Mouse (Mus musculus): ENCODE results near the gene Mrps18a.
A peak's percentile ranks its signal among the peaks of the same experiment; 100 is the strongest.

The Mrps18a gene

GRCm38 (mm10) chr17:46143578-46144423 is 33.0 kb downstream of the Mrps18a start, which contains the start of gene Rsph9:
TSS of gene Rsph9 (minus strand) at chr17:46144216.
- DNase-seq (ENCODE audit: low read depth, low spot score) = peak; percentile 91

- DNase-seq (ENCODE audit: low read depth, low spot score) = peak; percentile 97
Measured at GRCm38 (mm10) chr17:46152847-46153782, 42.3 kb downstream of the Mrps18a start, which contains the start of gene Mad2l1bp. TSS of gene Mad2l1bp (minus strand) at chr17:46153553.

- DNase-seq (ENCODE audit: low read depth, low spot score) = no peak
Measured at GRCm38 (mm10) chr17:46154336-46154735, 43.5 kb downstream of the Mrps18a start.

GRCm38 (mm10) chr17:46156680-46157079 is 45.9 kb downstream of the Mrps18a start:
- no peak for DNase-seq (ENCODE audit: low read depth, low spot score)

GRCm38 (mm10) chr17:46157131-46157530 is 46.3 kb downstream of the Mrps18a start:
- no peak for DNase-seq (ENCODE audit: low read depth, low spot score)

- no peak for DNase-seq (ENCODE audit: low read depth, low spot score)
Measured at GRCm38 (mm10) chr17:46159236-46159635, 48.5 kb downstream of the Mrps18a start.

GRCm38 (mm10) chr17:46160090-46160662 is 49.4 kb downstream of the Mrps18a start:
- peak; percentile 95 for DNase-seq (ENCODE audit: low read depth, low spot score)

GRCm38 (mm10) chr17:46160686-46161085 is 49.9 kb downstream of the Mrps18a start, which contains the start of gene Gtpbp2:
TSS of gene Gtpbp2 (plus strand) at chr17:46161032.
- peak; percentile 100 for DNase-seq (ENCODE audit: low read depth, low spot score)

GRCm38 (mm10) chr17:46161179-46161578 is 50.4 kb downstream of the Mrps18a start:
- DNase-seq (ENCODE audit: low read depth, low spot score) = peak; percentile 72

GRCm38 (mm10) chr17:46161710-46162109 is 50.9 kb downstream of the Mrps18a start:
- no peak for DNase-seq (ENCODE audit: low read depth, low spot score)

- DNase-seq (ENCODE audit: low read depth, low spot score) = no peak
Measured at GRCm38 (mm10) chr17:46162551-46162950, 51.8 kb downstream of the Mrps18a start.

GRCm38 (mm10) chr17:46162951-46163421 is 52.2 kb downstream of the Mrps18a start:
- DNase-seq (ENCODE audit: low read depth, low spot score) = no peak

- DNase-seq (ENCODE audit: low read depth, low spot score) = no peak
Measured at GRCm38 (mm10) chr17:46164301-46164700, 53.5 kb downstream of the Mrps18a start.

- no peak for DNase-seq (ENCODE audit: low read depth, low spot score)
Measured at GRCm38 (mm10) chr17:46164791-46165190, 54.0 kb downstream of the Mrps18a start.

GRCm38 (mm10) chr17:46165460-46165859 is 54.7 kb downstream of the Mrps18a start:
- DNase-seq (ENCODE audit: low read depth, low spot score) = no peak

- no peak for DNase-seq (ENCODE audit: low read depth, low spot score)
Measured at GRCm38 (mm10) chr17:46166270-46166669, 55.5 kb downstream of the Mrps18a start.

- DNase-seq (ENCODE audit: low read depth, low spot score) = peak; percentile 39
Measured at GRCm38 (mm10) chr17:46167014-46167413, 56.2 kb downstream of the Mrps18a start.

- no peak for DNase-seq (ENCODE audit: low read depth, low spot score)
Measured at GRCm38 (mm10) chr17:46168318-46168717, 57.5 kb downstream of the Mrps18a start.

- DNase-seq (ENCODE audit: low read depth, low spot score) = no peak
Measured at GRCm38 (mm10) chr17:46168768-46169167, 58.0 kb downstream of the Mrps18a start.

- DNase-seq (ENCODE audit: low read depth, low spot score) = peak; percentile 61
Measured at GRCm38 (mm10) chr17:46170538-46170937, 59.8 kb downstream of the Mrps18a start.

Data from R1 (cell line).